Mouse (Mus musculus): ENCODE measurements around the gene Nufip1.

The Nufip1 gene

DNA sequence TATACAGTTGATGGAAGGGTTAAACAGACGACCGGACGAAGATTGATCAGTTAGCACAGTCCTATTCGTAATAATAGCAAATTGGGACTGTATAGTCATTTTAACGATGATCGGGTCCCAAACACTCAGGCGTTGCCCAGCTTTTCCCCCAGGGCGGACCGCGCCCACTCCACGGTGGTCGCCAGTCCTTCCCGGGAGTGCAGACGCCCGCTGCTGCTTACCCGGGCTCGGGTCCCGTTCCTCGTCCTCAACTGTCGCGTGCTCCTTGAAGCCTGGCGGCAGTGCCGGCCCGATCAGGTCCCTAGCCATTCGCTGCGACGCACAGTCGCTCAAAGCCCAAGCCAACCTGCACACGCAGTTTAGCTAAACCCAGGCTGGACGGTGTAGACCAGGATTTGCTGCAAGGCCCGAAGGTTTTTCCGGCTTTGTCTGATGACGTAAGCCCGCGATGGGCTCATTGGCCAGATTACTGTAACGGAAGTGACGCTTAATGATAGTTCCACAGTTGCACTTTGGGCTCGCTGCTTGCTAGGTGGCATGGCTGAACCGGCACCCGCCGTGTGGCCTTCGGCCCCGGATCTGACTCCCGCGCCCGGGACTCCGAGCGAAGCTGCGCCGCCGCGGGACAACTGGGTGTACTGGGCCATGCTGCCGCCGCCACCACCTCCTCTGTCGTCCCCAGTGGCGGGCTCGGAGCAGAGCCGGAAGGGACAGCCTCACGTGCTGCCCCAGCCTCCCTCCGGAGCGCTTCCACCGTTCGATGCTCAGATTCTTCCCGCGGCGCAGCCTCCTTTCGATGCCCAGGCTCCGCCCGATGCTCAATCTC is at the start of gene Nufip1, which contains the start of gene Gpalpp1:
TSS of gene Nufip1 (plus strand) at position 496 of the 826 bp plus-strand sequence.
TSS of gene Gpalpp1 (minus strand) at position 365 of the 826 bp plus-strand sequence.
- peak; percentile 78 for DNase-seq (ENCODE audit: low spot score)

- DNase-seq (ENCODE audit: low spot score), result no peak
These were observed 43.5 kb upstream of the Nufip1 start for GRCm38 (mm10) chr14:76067237-76067636.

GRCm38 (mm10) chr14:76068296-76068695 is 42.4 kb upstream of the Nufip1 start:
- DNase-seq (ENCODE audit: low spot score), result no peak

DNA sequence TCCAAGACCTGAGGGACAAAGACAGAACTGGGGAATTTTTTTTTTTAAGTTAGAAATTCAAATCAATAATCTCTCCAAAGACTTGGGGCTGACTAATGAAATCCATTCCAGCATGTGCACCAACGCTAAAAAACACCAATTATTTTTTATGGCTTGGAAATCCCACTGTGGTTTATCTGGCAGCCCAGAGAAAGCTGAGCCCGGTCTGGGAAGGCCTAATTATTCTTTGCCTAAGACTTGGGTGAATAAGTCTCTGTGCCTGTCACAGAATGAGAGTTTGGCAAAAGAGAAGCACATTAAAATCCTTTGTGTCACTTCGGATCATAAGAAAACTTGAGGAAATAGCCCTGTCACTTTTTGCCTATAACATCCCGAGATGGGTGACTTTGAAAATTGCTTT is 41.4 kb upstream of the Nufip1 start:
- DNase-seq (ENCODE audit: low spot score), result no peak

DNA sequence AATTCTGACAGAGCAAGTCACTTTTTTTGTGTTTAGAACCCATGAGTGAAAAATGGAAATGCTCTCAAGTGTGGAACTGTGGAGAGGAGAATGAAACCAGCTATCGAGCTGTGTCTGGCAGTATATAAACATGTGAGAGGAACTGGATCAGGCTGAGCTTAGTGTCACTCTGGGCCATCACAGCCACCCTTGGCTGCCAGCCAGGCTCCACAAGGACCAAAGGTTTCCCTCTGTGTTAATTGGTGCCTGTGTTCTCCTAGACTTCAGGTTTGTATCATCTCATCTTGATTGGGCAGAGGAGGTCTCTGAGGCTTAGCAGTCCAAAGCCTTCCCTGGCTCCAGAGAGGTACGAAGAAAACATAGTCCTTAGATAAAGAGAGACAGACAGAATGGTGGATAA is 38.1 kb upstream of the Nufip1 start:
- DNase-seq (ENCODE audit: low spot score), result no peak

GRCm38 (mm10) chr14:76074206-76074605 is 36.5 kb upstream of the Nufip1 start:
- DNase-seq (ENCODE audit: low spot score), result no peak

DNA sequence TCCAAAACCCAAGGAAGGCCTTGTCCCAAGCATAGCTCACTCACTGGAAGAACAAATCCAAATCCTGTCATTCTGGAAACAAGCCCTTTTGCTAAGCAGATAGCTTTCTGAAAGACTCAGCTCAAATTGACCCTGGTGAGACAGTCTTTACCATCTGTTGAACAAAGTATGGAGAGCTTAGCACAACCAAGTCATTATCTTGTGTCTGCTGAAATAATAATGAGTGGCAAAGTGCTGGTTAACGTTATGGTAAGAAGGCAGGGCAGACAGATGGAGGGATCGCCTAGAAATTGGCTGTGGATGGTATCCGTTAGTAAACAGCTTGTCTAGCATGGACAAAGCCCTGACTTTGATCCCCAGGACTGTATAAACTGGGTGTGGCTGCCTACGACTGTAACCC is 35.0 kb upstream of the Nufip1 start:
- DNase-seq (ENCODE audit: low spot score), result no peak

GRCm38 (mm10) chr14:76076602-76077001 is 34.1 kb upstream of the Nufip1 start:
- DNase-seq (ENCODE audit: low spot score), result no peak

DNA sequence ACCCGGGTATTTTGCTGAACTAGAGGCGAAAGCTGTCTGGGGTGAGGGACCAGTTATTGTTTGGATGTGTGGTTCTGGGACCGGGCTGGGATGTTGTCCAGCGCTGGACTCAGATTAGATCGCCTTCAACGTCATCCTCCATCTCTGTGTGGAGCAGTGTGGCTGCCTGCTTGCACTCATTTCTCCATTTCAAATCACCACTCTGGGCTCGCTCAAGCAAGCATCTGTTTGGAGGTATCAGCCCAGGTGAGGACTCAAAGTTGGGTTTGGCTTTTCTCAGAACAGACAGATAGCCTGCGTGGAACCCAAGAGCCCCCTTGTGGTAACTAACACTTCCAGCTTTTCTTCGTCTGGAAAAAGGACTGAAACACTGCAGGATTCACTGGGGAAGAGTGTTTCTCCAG is 33.6 kb upstream of the Nufip1 start:
- DNase-seq (ENCODE audit: low spot score), result no peak

DNA sequence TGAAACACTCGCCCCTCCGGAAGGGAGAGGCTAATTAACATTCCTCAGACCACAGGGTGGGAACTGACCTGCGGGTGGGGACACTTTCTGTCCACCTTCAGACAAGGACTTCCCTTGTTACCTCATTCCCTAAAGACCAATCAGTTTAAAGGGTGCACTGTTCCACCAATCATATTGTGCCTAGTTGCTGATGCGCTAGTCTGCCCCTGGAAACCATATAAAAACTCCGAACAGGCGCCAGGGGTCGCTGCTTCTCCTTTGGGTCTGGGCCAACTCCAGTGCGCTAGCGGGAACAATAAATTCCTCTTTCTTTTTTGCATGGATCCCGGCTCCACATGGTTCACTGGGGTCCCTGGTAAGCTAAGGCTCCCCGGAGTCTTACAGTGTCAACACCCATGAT is 29.2 kb upstream of the Nufip1 start:
- DNase-seq (ENCODE audit: low spot score), result no peak

GRCm38 (mm10) chr14:76082086-76082636 is 28.5 kb upstream of the Nufip1 start:
- DNase-seq (ENCODE audit: low spot score), result no peak

DNA sequence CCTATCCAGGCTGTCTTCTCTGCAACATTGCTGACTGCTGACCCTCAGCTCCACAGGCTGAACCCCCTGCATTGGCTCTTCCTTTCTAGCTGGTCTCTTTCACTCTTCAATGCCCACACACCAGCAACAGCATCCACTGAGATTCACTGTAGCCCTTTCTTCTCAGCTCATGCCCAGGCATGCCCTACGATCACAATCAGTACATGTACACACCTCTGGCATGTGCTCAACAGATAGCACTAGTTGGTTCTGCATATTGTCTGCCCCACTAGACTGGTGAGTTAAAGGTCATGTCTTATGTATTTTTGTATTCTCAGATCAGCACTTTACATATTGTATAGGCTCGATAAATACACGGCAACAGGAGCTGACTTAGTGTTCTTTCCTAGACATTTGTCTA is 26.5 kb upstream of the Nufip1 start:
- no peak for DNase-seq (ENCODE audit: low spot score)

DNA sequence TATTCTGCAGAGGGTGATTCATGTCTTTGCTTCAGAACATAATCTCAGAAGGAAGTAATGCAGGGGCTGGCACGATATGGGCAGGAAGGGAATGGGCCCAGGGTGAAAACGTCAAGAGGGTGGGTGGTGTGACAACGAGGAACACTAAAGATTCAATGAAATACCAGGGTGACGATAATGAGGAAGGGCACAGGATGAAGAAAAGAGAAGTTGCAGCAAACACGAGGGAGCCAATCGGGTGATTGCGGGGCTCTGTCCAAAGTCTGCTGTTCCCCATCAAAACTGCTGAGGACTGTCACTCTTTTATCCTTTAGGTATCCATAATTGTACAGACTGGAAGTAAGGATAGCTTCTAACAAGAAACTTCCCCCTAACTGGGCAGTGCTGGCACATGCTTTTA is 13.4 kb upstream of the Nufip1 start:
- no peak for DNase-seq (ENCODE audit: low spot score)

- no peak for DNase-seq (ENCODE audit: low spot score)
These were observed 12.9 kb upstream of the Nufip1 start for GRCm38 (mm10) chr14:76097815-76098214.

DNA sequence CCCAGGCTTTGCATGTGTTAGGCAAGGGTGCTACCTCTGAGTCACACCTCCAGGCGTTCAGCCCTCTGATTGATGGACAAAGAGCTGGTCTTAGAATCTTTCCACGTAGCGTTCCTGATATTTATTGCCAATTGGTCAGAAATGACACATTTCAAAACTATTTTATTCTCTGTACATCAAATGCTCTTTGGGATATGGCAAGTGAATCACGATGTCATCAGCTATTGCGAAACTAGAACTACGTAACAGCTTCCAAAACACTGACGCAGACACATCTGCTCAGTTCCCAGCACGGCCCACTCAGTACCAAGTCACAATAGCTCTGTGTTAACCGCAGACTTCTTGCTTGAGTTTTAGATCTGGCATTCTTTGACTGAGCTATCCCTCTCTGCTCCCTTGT is 11.1 kb upstream of the Nufip1 start:
- no peak for DNase-seq (ENCODE audit: low spot score)

DNA sequence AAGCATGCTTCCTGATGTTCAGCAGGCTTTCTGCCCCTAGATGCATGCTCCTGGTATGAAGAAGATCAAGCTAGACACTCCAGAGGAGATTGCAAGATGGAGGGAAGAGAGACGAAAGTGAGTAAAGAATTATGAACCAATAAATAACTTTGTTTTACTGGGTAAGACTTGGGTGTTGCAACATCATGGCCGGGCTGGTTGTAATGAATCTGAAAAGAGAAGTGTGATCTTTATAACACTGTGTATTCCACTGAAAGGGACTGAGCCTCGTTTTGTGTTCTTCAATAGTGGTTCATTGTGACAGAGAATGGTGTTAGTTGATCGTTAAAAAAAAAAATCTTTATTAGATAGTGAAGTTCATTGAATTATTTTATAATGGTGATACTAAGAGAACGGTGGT is 5.1 kb downstream of the Nufip1 start:
- no peak for DNase-seq (ENCODE audit: low spot score)

GRCm38 (mm10) chr14:76118963-76119362 is 8.3 kb downstream of the Nufip1 start:
- DNase-seq (ENCODE audit: low spot score), result no peak

- no peak for DNase-seq (ENCODE audit: low spot score)
These were observed 9.8 kb downstream of the Nufip1 start for GRCm38 (mm10) chr14:76120472-76120871.

- DNase-seq (ENCODE audit: low spot score), result no peak
These were observed 11.4 kb downstream of the Nufip1 start for GRCm38 (mm10) chr14:76121901-76122662.

DNA sequence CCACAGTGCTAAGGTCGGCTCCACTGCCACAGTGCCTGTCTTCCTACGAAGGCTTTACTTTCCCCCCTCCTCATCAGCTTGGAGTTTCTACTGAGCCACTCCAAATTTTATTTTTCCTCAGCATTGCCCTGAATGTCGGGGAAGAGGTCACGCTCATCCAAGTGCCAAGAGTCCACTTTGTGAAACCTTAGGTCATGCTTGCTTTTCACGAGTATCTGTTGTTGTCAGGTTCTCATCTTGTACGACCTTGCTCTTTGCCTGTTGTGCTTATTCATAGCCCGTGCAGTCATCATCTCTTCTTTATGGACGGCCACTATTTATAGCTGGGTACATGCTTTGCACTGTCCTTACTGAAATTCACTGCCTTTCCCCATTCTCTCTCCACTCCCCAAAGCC is 12.0 kb downstream of the Nufip1 start:
- DNase-seq (ENCODE audit: low spot score), result no peak

DNA sequence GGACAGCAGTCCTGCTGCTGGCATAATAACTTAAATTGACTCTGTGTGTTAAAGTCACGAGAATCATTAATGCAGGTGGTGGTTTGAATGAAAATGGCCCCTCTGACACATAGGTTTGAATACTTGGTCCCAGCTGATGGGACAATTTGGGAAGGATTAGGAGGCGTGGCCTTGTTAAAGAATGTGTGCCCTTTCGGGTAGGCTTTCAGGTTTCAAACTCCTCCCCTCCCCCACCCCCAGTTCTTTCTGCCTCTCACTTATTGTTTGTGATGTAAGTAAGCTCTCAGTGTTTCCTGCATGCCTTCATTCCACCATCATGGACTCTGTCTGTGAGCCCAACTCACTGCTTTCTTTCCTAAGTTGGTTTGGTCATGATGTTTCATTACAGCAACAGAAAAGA is 16.6 kb downstream of the Nufip1 start:
- DNase-seq (ENCODE audit: low spot score), result no peak

- DNase-seq (ENCODE audit: low spot score), result no peak
These were observed 17.5 kb downstream of the Nufip1 start for GRCm38 (mm10) chr14:76128174-76128573.

DNA sequence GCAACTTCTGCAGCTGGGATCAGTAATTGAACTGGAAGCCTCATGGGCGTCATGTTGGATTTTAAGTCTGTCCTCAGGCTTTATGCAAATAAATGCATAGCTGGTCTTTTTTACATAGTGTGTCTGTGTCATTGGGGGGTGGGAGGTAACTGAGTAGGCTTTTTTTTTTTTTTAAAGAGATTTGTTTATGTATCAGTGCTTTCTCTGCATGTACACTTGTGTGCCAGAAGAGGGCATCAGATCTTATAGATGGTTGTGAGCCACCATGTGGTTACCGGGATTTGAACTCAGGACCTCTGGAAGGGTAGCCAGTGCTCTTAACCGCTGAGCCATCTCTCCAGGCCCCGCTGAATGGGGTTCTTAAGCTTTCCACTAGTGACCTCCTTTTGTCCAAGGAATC is 24.3 kb downstream of the Nufip1 start:
- DNase-seq (ENCODE audit: low spot score), result no peak

All from spleen, adult 12 weeks (tissue).